Mouse (Mus musculus): ENCODE results near the gene Kcnb1. TPM values are rescaled to one million over a fixed set of nuclear protein-coding genes. Genes with fewer than 3 reads are reported as not detected.

Kcnb1 gene
- polyA plus RNA-seq, 2 experiments = 0.03 to 0.15 TPM

GRCm38 (mm10) chr2:167058201-167058600 lies 131.8 kb downstream of the Kcnb1 start:
- peaks cover 50% of the 10 kb centered on the region for H3K36me3 ChIP-seq (replicated peaks; ENCODE audit: control insufficient read depth, insufficient read depth, low read depth)
- no peak for DNase-seq (ENCODE audit: low read depth in 3 of 3, low spot score in 3 of 3)
- H3K4me1 ChIP-seq (replicated peaks; ENCODE audit: control insufficient read depth in 2 of 2, insufficient read depth in 2 of 2, low read length in 1 of 2) = peaks cover 15 to 19% of the 10 kb centered on the region in 2 experiments
- no peak overlapping the region for H3K4me3 ChIP-seq (ENCODE audit: insufficient read depth in 1 of 2, low read depth in 2 of 2, low read length in 2 of 2)
- no peak overlapping the region for H3K27ac ChIP-seq
- WGBS (ENCODE audit: insufficient replicate concordance) = 45% methylated on average over 3 of the region's 3 CpGs
- H3K4me2 ChIP-seq (ENCODE audit: low read depth) = no peak overlapping the region
- no peaks in the 10 kb centered on the region for H3K9me3 ChIP-seq (ENCODE audit: control insufficient read depth, low read length)
- no peaks in the 10 kb centered on the region for H3K27me3 ChIP-seq (ENCODE audit: control insufficient read depth, insufficient read depth, low read length)
- H3K9ac ChIP-seq (replicated peaks) = no peak overlapping the region
- no peak for TF ChIP-seq CTCF (IDR thresholded peaks at IDR 0.05; ENCODE audit: low read depth)
- TF ChIP-seq EP300 (IDR thresholded peaks at IDR 0.05; ENCODE audit: low read depth) = no peak
- ATAC-seq (ENCODE audit: insufficient read depth) = no peak

- H3K4me3 ChIP-seq (ENCODE audit: insufficient read depth in 1 of 2, low read depth in 2 of 2, low read length in 2 of 2) = no peak overlapping the region
- WGBS (ENCODE audit: insufficient replicate concordance) = 83% methylated on average over 5 of the region's 5 CpGs
- no peaks in the 10 kb centered on the region for H3K9me3 ChIP-seq (ENCODE audit: control insufficient read depth, low read length)
- no peak overlapping the region for H3K4me2 ChIP-seq (ENCODE audit: low read depth)
- H3K9ac ChIP-seq (replicated peaks) = no peak overlapping the region
- peaks cover 58% of the 10 kb centered on the region for H3K36me3 ChIP-seq (replicated peaks; ENCODE audit: control insufficient read depth, insufficient read depth, low read depth)
- no peak overlapping the region for H3K27ac ChIP-seq
- ATAC-seq (ENCODE audit: insufficient read depth) (no peak), DNase-seq (ENCODE audit: low read depth in 3 of 3, low spot score in 3 of 3) (no peak)
- peaks cover 18 to 23% of the 10 kb centered on the region in 2 experiments for H3K4me1 ChIP-seq (replicated peaks; ENCODE audit: control insufficient read depth in 2 of 2, insufficient read depth in 2 of 2, low read length in 1 of 2)
- TF ChIP-seq CTCF (IDR thresholded peaks at IDR 0.05; ENCODE audit: low read depth) (no peak), EP300 (IDR thresholded peaks at IDR 0.05; ENCODE audit: low read depth) (no peak)
- H3K27me3 ChIP-seq (ENCODE audit: control insufficient read depth, insufficient read depth, low read length) = no peaks in the 10 kb centered on the region
These were observed 133.0 kb downstream of the Kcnb1 start for GRCm38 (mm10) chr2:167056942-167057323.

- no peak overlapping the region for H3K9ac ChIP-seq (replicated peaks)
- no peak for ATAC-seq (ENCODE audit: insufficient read depth)
- peaks cover 61% of the 10 kb centered on the region for H3K36me3 ChIP-seq (replicated peaks; ENCODE audit: control insufficient read depth, insufficient read depth, low read depth)
- H3K4me2 ChIP-seq (ENCODE audit: low read depth) = no peak overlapping the region
- peaks cover 18 to 22% of the 10 kb centered on the region in 2 experiments for H3K4me1 ChIP-seq (replicated peaks; ENCODE audit: control insufficient read depth in 2 of 2, insufficient read depth in 2 of 2, low read length in 1 of 2)
- TF ChIP-seq CTCF (IDR thresholded peaks at IDR 0.05; ENCODE audit: low read depth) = no peak
- TF ChIP-seq EP300 (IDR thresholded peaks at IDR 0.05; ENCODE audit: low read depth) = no peak
- 88% methylated on average over 15 of the region's 15 CpGs for WGBS (ENCODE audit: insufficient replicate concordance)
- DNase-seq (ENCODE audit: low read depth in 3 of 3, low spot score in 3 of 3) = no peak
- no peak overlapping the region for H3K4me3 ChIP-seq (ENCODE audit: insufficient read depth in 1 of 2, low read depth in 2 of 2, low read length in 2 of 2)
- H3K27me3 ChIP-seq (ENCODE audit: control insufficient read depth, insufficient read depth, low read length) = no peaks in the 10 kb centered on the region
- H3K9me3 ChIP-seq (ENCODE audit: control insufficient read depth, low read length) = no peaks in the 10 kb centered on the region
- no peak overlapping the region for H3K27ac ChIP-seq
These were observed 133.6 kb downstream of the Kcnb1 start for GRCm38 (mm10) chr2:167056210-167056941.

GRCm38 (mm10) chr2:167055386-167055785 lies 134.6 kb downstream of the Kcnb1 start:
- Histone ChIP-seq H3K4me3 (ENCODE audit: insufficient read depth in 1 of 2, low read depth in 2 of 2, low read length in 2 of 2) (no peak overlapping the region), H3K27me3 (ENCODE audit: control insufficient read depth, insufficient read depth, low read length) (no peaks in the 10 kb centered on the region), H3K9ac (replicated peaks) (no peak overlapping the region), H3K27ac (no peak overlapping the region), H3K36me3 (replicated peaks; ENCODE audit: control insufficient read depth, insufficient read depth, low read depth) (peaks cover 61% of the 10 kb centered on the region), H3K4me1 (replicated peaks; ENCODE audit: control insufficient read depth in 2 of 2, insufficient read depth in 2 of 2, low read length in 1 of 2) (peaks cover 10 to 15% of the 10 kb centered on the region in 2 experiments), H3K9me3 (ENCODE audit: control insufficient read depth, low read length) (no peaks in the 10 kb centered on the region), H3K4me2 (ENCODE audit: low read depth) (no peak overlapping the region)
- no peak for TF ChIP-seq EP300 (IDR thresholded peaks at IDR 0.05; ENCODE audit: low read depth)
- no peak for TF ChIP-seq CTCF (IDR thresholded peaks at IDR 0.05; ENCODE audit: low read depth)
- ATAC-seq (ENCODE audit: insufficient read depth) (no peak), DNase-seq (ENCODE audit: low read depth in 3 of 3, low spot score in 3 of 3) (no peak)
- 81% methylated on average over 15 of the region's 15 CpGs for WGBS (ENCODE audit: insufficient replicate concordance)

- peaks cover 74% of the 10 kb centered on the region for H3K36me3 ChIP-seq (replicated peaks; ENCODE audit: control insufficient read depth, insufficient read depth, low read depth)
- ATAC-seq (ENCODE audit: insufficient read depth) (peak; percentile 12; the same call in 1 of the 2 replicates), DNase-seq (ENCODE audit: low read depth in 3 of 3, low spot score in 3 of 3) (no peak)
- no peak overlapping the region for H3K4me3 ChIP-seq (ENCODE audit: insufficient read depth in 1 of 2, low read depth in 2 of 2, low read length in 2 of 2)
- no peaks in the 10 kb centered on the region for H3K9me3 ChIP-seq (ENCODE audit: control insufficient read depth, low read length)
- 63% methylated on average over 9 of the region's 9 CpGs for WGBS (ENCODE audit: insufficient replicate concordance)
- peaks cover 6 to 8% of the 10 kb centered on the region in 2 experiments for H3K4me1 ChIP-seq (replicated peaks; ENCODE audit: control insufficient read depth in 2 of 2, insufficient read depth in 2 of 2, low read length in 1 of 2)
- no peak for TF ChIP-seq EP300 (IDR thresholded peaks at IDR 0.05; ENCODE audit: low read depth)
- no peak for TF ChIP-seq CTCF (IDR thresholded peaks at IDR 0.05; ENCODE audit: low read depth)
- no peaks in the 10 kb centered on the region for H3K27me3 ChIP-seq (ENCODE audit: control insufficient read depth, insufficient read depth, low read length)
- H3K4me2 ChIP-seq (ENCODE audit: low read depth) = peak overlapping the region; percentile 11
- no peak overlapping the region for H3K27ac ChIP-seq
- no peak overlapping the region for H3K9ac ChIP-seq (replicated peaks)
These were observed 136.7 kb downstream of the Kcnb1 start for GRCm38 (mm10) chr2:167053127-167053844.
